Mouse (Mus musculus) brain, embryonic 14.5 days (tissue): Measurements from ENCODE around the gene Jam2.

ENCODE experiments used
- CTCF ChIP-seq: fragments of 200-500 bp; IDR thresholded peaks from 2 replicates; pipeline ENCODE4 v1.5.1; 2012; ENCODE audit warnings: inconsistent platforms, mild to moderate bottlenecking, moderate library complexity, borderline replicate concordance; ENCODE audit not compliant: insufficient read depth, insufficient read length; ENCODE audit errors: extremely low read depth
- POLR2A ChIP-seq: fragments of 200-500 bp; IDR thresholded peaks from 2 replicates; pipeline ENCODE4 v1.6.1; 2012; ENCODE audit warnings: mild to moderate bottlenecking, inconsistent platforms, borderline replicate concordance; ENCODE audit not compliant: poor library complexity, insufficient read depth, insufficient read length, severe bottlenecking; ENCODE audit errors: extremely low read depth

- TF ChIP-seq CTCF (no peak), POLR2A (no peak)
Measured at GRCm38 (mm10) chr16:84745721-84746306, 28.1 kb upstream of the Jam2 start.
